Mouse (Mus musculus): ENCODE results near the gene Cidec.

DNA sequence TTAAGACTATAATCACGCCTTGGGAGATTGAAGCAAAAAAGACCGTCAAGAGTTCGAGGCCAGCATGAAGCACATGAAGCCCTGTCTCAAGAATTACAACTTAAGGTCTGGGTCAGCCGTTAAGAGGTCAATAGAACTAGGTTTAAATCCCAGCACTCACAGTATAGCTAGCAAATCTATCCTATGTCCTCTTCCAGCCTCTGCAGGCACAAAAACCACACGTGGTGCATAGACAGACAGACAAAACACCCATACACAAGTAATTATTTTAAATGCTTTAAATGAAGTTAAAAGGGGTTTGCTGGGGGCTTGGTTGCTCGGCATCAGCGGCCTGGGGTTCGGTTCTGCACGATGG lies 6.5 kb upstream of the Cidec start:
- TF ChIP-seq CTCF (IDR thresholded peaks at IDR 0.05) (no peak), EP300 (IDR thresholded peaks at IDR 0.05) (no peak)

All from lung, postnatal 0 days (tissue).